Mouse (Mus musculus) thymus, postnatal 4 days (tissue): Measurements from ENCODE around the gene D430042O09Rik.

Source experiments
- DNase-seq: peaks from one replicate; pipeline ENCODE4 v3.0.0; 2021

The D430042O09Rik gene

DNA sequence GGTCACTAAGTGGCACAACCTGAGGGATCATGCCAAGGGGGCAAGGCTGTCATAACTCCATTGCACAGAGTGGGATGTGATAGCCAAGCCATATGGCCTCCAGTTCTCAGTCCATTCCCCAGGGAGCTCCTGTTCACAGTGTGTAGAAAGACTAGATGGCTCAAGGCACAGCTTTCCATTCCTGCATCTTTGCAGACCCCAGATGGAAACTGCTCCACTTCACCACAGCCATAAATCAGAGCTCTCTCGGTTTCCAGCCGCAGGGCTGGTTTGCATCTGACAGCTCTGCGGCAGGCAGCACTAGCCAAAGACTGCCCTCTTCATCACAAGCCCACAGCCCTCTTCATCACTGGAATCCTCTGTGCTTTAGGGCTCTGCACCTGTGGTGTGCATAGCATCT lies 108.0 kb downstream of the D430042O09Rik start:
- DNase-seq = no peak

DNA sequence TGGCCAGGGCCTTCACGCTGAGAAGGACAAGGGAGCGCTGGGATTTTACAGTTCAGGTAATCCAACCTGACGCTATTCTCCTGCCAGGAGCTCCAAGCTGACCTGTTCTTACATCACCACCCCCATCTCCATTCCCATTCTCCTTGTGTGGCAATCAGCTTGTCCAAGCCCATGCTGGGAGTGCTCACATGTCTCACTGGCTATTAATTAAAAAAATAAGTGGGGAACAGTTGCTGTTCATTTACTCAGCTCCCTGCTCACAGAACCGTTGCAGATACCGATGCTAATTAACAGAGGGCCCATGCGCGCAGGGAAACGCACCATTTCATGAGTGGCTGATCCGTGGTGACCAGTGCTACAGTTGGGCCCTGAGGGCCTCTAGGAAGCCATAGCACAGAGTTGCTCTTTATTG lies 110.6 kb downstream of the D430042O09Rik start:
- DNase-seq = no peak

DNA sequence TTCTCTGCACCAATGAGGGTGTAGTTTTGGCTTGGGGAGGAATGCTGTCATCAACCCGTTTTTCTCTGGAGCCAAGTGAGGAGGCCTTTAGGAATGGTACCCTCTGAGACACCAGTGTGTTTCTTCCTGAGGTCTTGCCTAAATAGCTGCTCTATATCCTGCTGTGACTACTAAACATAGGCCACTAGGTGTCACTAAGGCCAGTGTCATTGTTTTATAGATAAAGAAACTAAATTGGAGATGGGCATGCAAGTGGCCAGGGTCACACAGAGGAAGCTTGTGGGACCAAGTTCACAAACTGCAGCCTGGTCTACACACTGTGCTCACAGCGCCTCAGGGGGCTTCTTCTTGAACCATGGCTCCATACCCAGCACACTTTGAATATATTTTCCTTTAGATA lies 112.5 kb downstream of the D430042O09Rik start:
- DNase-seq = no peak

DNA sequence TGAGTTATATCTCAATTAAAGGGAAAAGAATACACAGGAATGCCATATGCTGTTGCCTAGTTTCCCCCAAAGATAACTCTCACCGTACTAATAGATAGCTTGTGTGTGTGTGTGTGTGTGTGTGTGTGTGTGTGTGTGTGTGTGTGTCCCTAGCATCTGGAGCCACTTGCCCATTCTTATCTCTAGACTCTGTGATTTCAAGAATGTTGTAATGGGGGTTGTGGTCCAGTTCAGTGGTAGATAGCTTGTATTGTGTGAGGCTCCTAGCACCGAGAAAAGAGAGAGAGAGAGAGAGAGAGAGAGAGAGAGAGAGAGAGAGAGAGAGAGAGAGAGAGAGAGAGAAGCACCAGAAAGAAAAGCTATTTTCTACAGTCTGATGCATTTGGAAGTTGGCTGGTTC lies 118.7 kb downstream of the D430042O09Rik start:
- DNase-seq = no peak

DNA sequence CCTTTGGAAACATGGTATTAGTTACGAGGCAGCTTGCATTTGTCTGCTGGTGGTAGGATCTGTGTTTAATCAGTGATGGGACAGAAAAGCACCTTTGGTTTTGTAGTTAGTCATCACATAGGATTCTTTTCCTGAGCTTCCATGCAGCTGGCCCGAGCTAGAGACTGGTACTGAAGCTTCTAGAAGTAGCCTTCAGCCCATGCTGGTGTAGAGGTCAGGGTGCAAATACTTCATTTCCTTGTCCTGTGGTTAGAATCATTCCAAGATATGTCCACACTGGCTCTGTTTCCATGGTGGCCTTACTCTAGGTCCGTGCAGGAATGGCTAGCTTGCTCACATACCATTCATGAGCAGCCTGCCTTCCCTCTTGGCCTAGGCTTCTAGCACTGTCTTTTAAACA lies 119.2 kb downstream of the D430042O09Rik start:
- DNase-seq = no peak

DNA sequence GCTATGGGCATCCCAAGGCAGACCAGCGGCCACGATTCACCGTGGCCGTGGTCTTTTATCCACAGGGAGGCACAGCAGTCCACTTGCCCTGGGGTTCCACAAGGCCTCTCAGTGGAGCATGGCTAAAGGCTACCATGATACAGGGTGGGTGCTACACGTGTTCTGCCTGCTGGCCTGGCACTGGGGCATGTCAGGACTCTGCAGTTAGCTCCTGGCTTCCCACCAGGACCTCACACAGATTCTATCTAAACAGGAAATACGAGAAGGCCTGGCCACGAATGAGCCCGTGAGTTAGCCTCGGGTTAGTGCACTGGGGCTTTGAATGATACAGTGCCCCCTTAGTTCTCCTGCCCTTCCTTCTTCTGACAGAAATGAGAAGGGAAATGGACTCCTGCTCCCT lies 119.7 kb downstream of the D430042O09Rik start:
- DNase-seq = no peak

DNA sequence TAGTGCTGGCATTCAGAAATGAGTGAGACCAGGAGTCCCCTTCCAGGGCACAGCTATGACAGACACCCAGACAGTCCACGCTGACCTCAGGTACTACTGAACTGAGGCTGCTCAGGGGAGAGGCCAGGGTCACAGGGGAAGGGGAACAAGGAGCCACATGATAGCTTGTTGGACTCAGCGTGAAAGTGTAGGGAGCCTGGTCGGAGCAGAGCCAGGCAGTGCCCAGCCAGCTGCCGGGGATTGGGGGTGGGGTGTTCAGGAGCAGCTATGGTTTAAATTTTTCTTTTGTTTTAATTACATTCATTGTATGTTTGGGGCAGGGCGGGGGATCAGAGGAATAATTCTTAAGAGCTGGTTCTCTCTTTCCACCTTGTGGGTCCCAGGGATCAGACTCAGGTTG lies 120.9 kb downstream of the D430042O09Rik start:
- DNase-seq = no peak

DNA sequence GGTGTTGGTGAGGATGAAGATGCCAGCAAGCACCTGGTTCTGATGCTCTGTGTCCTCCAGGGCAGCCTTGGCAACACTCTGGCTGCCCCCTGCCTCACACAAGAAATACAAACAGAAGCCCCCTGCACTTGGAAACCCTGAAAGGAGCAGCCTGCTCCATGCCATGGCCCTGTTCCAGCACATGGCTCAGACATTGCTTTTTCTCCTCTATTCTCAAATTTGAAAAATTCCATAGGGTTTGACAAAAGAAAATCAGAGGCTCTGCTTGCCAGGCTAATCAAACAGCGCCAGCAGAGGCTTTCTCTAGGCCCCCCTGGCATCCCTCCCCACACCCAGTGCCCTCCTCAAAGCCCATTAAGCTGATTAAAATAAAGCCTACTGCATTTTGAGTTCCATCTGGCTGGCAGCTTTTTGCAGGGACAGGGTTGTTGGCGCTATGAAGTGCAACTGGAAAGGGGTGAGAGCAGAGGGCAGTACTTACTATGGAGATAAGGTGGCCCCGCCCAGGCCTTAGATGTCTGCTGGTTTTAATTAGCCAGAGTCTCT lies 121.5 kb downstream of the D430042O09Rik start:
- DNase-seq = no peak

DNA sequence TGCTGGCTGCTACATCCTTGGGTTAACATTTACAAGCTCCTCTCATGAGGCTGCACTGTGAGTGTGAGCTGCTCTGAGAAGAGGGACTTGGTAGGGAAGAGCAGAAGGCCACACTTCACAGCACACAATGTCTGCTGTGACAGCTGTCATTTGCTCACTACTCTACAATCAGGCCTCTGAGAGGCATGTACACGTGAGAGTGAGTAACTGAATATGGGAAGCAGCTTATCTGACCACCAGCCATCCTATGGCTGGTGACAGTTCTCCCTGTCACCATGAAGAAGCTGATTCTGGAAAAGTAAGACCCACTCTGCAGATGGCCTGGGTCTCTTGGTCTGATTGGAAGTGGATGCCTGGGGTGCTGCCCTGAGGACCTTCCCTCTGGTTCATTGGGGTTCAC lies 125.1 kb downstream of the D430042O09Rik start:
- DNase-seq = no peak

DNA sequence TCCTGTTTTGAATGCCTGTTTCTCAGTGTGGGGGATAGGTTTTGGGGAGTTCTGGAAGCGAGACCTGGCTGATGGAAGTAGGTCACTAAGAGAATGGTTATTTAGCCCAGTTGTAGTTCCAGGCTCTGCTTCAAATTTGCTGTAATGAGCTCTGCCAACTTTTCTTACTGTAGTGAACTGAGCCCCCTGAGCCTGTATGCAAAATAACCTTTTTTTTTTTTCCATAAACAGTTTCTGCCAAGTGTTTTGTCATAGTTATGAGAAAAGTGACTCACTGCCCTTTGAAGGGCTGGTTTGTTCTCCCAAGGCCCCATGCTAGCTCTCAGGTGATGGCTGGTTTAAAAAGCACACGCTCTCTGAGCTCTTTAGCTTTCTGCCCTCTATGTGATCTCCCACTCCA lies 125.8 kb downstream of the D430042O09Rik start:
- no peak for DNase-seq

DNA sequence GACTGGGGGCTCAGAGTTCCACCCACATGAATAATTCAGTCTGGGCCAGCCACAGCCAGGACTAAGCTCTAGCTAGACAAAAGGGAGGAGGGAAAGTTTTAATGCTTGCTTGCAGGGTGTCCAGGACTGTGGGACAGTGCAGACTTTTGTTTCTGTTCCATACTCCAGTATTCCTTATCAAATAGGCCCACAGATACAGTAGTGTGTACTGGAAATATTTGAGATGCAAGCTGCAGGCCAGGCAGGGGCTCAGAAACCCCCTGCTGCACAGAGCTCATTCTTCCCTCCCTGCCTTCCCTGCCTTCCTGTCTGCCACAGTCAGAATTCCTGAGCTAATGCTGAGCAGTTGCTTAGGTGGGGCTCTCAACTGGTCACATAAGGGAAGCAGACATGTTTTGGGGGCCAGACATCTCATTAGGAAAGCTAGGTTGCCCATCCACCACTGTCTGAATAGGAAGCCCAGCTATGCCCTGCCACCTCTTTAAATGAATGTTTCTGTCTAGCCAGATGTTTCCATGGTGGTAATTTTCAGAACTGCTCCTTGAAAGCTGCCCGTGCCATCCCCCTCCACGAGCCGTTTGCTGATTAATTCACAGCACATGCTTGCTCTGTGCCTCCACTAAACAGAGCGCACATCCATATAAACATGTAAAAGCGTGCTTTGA lies 130.5 kb downstream of the D430042O09Rik start:
- DNase-seq = no peak

DNA sequence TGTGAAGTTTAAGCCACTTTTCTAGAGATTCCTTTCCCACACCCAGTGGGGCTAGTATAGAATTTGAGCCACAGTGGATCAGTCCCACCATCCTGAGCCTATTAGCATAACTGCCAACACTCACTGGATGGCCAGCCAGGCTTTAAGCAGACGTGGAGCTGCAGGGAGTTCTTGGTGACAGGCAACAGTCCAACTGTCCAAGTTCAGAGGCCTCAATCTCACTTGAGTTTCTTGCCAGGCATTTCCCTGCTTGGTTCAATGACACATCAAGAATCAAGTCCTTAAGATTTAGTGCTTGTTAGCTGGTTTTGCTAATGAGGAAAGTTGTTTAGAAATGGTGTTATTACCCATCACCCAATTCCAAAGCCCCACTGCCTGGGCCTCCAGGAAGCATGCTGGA lies 137.9 kb downstream of the D430042O09Rik start:
- DNase-seq = no peak

DNA sequence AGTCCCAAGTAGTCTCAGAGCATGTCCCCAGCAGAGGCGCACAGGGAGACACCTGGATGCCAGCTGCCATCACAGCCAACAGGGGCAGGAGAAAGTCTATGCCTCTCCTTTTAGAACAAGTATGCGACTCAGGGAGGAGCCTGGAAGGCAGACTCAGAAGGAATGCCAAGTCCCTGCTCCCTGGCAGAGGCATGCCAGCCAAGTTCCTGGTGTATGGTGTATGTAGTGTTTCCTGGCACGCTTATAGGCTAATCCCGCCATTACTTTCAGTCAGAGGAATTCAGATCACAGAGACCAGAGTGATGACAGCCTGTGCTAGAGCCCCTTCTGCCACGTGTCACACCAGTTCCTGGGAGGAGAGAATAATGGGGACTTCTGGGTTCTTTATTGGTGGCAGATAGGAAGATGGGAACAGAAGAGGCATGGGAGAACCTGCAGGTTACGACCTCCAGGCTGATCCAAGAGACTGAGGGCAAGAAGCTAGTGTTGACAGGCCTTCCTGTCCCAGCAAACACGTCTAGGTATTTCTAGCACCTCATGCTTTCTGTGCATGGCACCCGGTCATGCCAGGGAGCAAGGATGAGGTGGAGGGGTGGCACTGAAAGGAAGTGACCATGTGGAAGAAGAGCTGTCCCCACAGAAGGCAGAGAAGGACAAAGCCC lies 139.3 kb downstream of the D430042O09Rik start:
- no peak for DNase-seq

DNA sequence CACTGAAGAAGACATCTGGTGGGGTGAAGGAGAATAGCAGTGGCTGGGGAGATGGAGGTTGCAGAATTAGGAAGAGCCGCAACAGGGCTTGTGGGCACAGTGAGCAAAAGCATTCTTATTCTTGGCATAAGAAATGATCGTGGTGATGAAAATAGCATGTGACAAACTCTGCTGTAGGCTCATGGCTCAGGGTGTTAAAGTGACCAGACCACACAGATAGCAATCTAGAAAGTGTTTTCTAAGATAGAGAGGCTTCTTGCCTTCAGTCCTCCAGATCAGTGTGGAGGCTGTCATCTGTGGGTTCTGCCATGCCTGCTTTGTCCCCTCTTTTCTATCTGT lies 139.8 kb downstream of the D430042O09Rik start:
- no peak for DNase-seq

DNA sequence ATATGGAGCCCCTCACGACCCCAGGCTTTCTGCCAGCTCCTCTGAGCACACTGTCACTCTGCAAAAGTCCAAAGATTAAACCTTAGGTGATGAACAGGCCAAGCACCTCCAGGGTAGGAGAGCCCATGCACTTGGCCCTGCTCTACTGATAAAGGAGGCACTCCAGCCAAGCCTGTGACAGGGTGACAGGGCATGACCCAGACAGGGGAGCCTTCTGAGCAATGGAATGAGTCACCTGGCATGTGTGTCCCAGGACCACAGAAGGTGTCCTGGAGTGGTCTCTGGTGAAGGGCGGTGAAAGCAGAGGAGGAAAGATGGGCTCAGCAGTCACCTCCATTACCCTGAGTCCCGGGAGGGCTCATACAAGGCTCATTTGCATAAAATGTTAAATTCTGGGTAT lies 151.9 kb downstream of the D430042O09Rik start:
- no peak for DNase-seq

DNA sequence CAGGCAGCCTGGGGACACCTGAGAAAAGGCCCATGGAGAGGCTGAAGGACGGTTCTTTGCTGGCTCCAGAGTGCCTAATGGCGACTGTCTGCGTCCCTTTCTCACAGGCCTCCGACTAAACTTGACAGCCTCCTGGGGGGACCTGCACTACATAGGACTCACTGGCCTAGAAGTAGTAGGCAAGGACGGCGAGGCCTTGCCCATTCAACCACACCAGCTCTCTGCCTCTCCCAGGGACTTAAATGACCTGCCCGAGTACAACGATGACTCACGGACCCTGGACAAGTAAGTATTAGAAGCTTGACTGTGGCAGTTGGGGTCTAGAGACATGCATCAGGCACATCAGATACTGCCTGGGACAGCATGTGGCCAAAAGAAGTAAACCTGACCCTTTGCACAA lies 152.7 kb downstream of the D430042O09Rik start:
- no peak for DNase-seq

DNA sequence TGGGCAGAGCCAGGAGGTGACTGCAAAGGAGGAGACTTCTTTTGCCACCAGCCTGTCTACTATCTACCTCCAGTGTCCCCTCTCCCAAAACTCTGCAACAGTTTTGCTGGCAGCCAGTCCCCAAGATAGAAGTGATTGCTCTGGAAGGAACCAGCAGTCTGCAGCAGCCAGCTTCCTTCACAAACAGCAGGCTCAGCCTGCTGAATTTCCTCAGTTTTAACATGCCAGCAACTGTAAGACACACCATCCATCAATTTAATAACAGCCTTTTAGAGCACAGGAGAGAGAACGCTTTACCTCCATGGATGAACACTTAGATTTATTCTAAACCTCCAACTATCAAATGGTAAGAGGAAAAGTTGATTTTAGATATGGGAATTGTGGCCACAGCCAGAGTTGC lies 156.3 kb downstream of the D430042O09Rik start:
- DNase-seq = no peak

DNA sequence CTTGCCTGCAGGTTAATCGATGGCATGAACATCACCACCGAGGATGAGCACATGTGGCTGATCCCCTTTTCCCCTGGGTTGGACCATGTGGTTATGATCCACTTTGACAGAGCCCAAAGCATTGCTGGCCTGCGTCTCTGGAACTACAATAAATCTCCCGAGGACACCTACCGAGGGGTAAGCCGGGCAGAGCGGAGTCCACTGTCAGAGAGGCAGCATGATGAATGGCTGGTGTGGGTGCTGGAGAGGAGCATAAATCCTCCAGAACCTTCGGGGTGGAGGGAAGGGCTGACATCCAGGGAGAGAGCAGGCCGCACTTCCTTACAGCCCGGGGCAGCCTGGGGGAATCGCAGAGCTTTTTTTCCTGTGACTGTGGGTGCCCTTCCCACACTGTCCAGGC lies 157.5 kb downstream of the D430042O09Rik start:
- no peak for DNase-seq

DNA sequence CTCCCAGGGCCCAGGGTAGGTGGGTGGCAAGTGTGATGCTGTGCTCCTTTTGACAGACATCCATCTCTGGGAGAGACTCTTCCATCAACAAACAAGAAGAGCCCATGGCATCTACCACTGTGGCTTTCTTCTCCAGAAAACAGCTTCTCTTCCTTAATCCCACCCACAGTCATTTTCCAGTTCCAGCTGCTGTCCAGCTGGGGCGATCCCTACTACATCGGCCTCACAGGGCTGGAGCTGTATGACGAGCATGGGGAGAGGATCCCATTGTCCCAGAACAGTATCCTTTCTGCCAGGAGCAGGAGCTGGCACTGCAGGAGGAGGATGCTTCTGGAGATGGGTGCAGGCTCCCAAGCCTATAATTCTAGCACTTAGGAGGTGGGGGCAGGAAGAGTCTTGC lies 160.9 kb downstream of the D430042O09Rik start:
- no peak for DNase-seq

DNA sequence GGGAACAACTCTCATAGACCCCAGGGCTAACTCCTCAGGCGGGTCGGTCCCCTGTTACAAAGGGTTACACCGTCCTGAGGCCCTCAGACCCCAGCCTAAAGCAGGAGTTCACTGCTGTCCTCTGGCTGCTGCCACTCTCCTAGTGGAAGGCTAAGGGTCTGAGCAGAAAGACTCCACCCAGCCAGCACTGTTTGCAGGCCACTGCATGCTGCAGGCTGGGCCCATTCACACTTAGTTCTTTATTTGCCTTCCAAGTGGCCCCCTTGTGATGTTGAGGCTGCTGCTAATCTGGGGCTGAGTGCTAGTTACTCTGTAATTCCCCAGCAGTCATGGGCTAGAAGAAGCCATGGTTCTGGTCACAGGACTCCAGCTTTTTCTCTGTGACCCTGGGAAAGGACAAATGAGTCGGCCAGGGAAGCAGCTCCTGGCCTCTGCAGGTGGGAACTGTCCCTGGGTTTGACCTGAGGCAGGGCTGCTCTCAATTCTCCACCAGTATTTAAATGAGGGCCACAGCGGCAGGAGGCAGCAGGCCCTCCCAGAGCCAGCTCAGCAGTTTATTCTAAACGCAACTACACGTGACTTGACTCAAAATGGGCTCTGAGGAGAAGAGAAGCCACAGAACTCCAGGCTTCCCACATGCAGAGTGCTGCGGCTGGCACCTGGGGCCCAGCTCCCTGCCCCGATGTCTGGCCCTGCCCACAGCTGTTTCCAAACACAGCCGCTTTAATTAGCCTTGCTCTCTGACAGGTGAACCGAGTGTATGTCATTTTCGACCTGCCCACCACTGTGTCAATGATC lies 163.9 kb downstream of the D430042O09Rik start:
- DNase-seq = no peak

DNA sequence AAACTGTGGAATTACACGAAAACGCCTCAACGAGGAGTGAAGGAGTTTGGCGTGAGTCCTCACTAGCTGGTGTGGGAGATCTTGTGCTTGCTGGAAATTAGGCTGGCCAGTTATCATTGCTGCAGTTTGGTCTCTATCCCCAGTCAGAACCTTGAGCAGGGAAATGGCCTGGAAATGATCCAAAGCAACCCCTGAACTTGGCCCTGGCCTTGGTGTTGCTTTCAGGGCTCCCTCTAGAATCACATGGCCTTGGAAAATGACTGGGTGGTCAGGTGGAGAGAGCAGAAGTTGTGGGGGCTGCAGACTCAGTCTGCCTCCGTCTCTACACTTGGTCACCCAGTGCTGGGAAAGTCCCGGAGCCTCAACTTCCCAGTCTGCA lies 164.5 kb downstream of the D430042O09Rik start:
- DNase-seq = no peak

DNA sequence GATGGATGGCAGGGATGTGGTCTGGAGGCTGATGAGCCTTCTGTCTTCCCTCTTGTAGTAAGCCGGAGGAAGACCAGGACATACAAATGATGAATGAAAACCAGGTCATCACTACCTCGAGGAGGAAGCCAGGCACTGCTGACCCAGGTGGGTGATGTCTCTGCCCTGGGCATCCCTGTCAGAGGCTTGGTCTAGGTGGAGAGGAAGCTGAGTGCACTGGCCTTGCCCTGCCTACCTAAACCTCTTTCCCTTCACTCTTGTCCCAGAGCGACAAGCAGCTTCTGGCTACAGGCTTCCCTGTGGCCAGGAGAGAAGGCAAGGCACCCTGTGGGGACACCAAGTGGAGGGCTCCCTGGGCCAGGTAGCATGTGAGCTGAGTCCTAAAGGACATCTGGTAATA lies 165.2 kb downstream of the D430042O09Rik start:
- DNase-seq = no peak

DNA sequence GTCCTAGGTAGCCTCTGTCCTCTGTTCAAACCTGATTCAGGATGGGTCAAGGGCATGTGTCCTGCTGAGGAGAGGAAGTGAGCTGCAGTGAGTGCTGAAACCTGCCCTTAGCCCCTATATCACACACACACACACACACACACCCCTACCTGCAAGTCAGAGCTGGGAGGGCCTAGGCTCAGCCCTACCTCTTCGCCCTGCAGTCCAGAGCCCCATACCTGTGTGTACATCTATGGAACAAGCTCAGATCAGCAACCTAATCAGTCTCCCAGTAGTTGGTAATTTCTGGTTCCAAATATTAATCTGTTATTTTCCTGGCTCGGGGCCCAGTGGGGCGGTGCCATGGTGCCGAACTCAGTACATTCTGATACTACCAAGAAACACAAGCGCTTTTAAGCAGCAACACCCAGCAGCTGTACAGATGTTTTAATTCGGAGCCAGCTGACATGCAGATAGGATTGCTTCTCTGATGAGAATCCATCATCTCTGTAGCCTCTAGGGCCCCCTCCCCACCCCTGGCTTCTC lies 166.3 kb downstream of the D430042O09Rik start:
- DNase-seq = no peak

DNA sequence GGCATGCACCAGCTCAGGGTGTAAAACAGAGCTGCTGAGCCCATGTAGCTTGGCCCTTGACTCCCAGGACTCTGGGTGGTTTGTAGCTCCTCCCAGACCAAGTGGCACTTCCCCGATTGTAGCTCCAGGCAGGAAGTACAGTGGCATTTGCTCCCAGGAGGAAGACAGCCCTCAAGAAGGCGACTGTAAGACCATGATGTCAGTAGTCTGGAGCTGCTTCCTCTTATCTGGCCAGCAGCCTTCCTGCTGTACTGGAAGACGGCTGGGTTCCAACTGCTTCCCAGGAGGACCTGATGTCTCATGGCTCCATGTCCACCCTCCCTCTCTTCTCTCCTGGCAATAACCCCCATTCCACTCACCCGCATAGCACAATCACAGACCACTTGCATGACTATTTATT lies 170.4 kb downstream of the D430042O09Rik start:
- DNase-seq = no peak
